Mouse (Mus musculus): ENCODE data around the gene Ccm2l. TPM values are rescaled to one million over a fixed set of nuclear protein-coding genes. Genes with fewer than 3 reads are reported as not detected.

The Ccm2l gene
- total RNA-seq (2021), result 10 to 100 TPM; 15.8 to 16.7 TPM

GRCm38 (mm10) chr2:153065747-153066508 is at the start of gene Ccm2l:
Ccm2l (plus strand) TSS chr2:153065955.
- DNase-seq (ENCODE audit: low spot score), result peak; percentile 53

DNA sequence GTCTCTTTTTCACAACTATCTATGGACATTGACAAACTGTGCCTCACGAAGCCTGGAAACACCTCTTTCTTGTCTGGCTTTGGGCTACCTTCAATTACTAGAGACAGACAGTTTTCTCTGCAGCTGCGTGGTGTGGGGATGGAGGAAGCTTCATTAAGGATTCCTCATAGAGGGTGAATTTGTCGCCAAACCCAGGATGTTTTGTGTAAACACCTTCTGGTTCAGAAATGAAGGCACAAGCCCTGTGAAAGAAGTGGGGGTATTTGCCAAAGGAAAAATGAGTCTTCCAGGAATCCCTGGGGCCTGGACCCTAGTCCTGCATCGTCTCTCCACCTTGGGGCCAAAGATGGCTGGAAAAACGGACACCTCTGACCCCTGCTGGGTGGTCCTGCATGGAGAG is 49.0 kb upstream of the Ccm2l start:
- no peak for DNase-seq (ENCODE audit: low spot score)
- intact Hi-C loops (cut with DNase I), result loop anchor here (5.0 to 10.0 kb wide), 2 partner anchors 74 to 332 kb away; partner anchors contain the start of gene Mcts2

More at GRCm38 (mm10) chr2:153065747-153066508, at the start of gene Ccm2l:
- intact Hi-C loops (cut with DNase I), result no loop called here

DNA sequence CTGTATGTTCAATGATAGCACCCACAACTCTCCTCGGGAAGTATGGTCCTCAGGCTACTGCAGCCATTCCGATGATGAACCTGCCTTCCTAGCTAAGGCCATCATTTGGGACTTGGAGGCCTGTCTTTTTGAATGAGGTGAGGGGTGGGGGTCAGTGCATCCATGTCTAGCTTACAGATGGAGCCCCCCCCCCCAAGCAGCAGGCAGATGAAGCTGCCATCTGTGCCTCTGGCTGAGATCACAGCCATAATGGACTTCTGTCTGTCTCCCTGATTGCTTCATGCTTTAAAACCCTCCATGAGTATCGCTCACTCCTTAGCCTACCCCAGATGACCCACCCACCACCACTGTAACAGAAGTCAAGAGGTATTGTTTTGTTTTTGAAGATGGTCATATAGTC is 46.4 kb upstream of the Ccm2l start:
- intact Hi-C loops (cut with DNase I), result loop anchor here (5.0 to 10.0 kb wide), 2 partner anchors 77 to 335 kb away; partner anchors contain the start of gene Mcts2
- no peak for DNase-seq (ENCODE audit: low spot score)

DNA sequence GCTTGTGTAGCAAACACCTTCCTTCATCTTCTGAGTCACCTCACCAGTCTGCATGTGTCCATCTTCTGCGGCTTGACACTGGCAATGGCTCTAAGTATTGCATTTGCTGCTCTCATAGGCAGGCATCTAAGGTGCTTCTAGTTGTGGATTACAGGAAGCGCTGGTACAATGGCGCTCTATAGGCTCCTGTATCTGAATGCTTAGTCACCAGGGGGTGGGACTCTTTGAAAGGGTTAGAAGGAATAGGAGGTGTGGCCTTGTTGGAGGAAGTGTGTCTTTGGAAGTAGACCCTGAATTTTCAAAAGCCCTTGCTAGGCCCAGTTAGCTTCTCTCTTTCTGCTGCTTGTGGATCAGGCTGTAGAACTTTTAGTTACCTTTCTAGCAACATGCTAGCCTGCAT is 44.6 kb upstream of the Ccm2l start:
- intact Hi-C loops (cut with DNase I), result no loop called here
- DNase-seq (ENCODE audit: low spot score), result no peak

GRCm38 (mm10) chr2:153022855-153023254 is 42.9 kb upstream of the Ccm2l start:
- DNase-seq (ENCODE audit: low spot score), result no peak

GRCm38 (mm10) chr2:153026052-153026451 is 39.7 kb upstream of the Ccm2l start:
- no peak for DNase-seq (ENCODE audit: low spot score)
- intact Hi-C loops (cut with DNase I), result no loop called here

More at GRCm38 (mm10) chr2:153022855-153023254, 42.9 kb upstream of the Ccm2l start:
- intact Hi-C loops (cut with DNase I), result no loop called here

DNA sequence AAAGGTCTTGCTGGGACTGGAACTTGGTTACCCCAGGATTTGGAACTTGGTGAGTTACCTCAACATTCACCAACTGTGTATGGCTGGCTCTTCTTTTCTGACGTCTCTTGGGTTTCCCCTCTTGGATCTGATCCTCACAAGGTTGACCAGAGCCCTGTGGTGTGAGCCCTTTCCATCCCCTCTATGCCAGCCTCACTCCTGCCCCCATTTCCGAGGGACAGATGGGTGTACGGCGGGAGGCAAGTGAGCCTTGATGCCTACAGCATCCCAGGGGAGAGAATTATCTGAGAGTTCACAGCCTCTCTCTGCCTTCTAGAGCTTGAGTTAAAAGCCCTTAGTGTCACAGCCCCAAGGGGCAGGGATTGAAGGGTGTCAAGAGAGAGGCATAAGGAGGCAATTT is 38.3 kb upstream of the Ccm2l start:
- intact Hi-C loops (cut with DNase I), result no loop called here
- no peak for DNase-seq (ENCODE audit: low spot score)

DNA sequence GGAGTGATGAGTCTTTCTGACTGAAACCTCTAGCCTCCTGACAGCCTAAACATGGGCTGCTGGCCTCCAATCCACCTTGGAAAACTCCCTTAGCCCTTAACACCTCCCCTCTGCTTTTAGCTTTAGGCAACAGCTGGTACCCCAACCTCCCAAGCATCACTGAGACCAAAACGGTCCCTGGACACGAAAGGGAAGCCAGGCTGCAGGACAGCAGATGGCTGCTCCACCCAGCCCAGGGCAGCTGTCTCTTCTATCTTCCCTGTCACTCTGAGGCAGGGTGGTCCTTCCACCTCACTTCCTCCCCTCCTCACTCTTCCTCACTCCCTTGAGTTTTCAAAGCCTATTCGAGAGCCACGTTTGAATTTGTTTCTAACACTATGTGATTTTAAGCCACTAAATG is 35.3 kb upstream of the Ccm2l start:
- intact Hi-C loops (cut with DNase I), result no loop called here
- no peak for DNase-seq (ENCODE audit: low spot score)

- intact Hi-C loops (cut with DNase I), result no loop called here
- no peak for DNase-seq (ENCODE audit: low spot score)
Observed at GRCm38 (mm10) chr2:153031126-153032082, 34.4 kb upstream of the Ccm2l start, which contains the start of gene Xkr7. Xkr7 (plus strand) TSS chr2:153031852.

GRCm38 (mm10) chr2:153032083-153032842 is 33.5 kb upstream of the Ccm2l start:
- intact Hi-C loops (cut with DNase I), result no loop called here
- DNase-seq (ENCODE audit: low spot score), result no peak

DNA sequence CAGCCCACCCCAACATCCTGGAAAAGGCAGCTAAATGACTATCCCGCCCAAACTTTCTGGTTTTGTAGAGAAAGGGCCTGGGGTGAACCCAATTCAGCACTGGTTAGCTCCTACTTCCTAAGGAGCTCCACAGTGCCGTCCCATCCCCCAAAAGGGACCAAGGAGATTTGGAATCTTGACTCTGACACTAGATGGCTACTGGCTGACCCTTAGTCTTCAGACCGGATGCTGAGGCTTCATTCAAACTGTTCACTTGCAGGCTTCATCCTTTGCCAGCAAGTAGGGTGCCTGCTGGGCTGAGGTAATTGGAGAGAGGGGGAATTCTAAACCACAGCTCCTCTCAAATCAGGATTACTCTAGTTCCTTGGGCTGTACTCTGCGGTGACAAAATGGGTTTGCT is 32.8 kb upstream of the Ccm2l start:
- intact Hi-C loops (cut with DNase I), result no loop called here

DNA sequence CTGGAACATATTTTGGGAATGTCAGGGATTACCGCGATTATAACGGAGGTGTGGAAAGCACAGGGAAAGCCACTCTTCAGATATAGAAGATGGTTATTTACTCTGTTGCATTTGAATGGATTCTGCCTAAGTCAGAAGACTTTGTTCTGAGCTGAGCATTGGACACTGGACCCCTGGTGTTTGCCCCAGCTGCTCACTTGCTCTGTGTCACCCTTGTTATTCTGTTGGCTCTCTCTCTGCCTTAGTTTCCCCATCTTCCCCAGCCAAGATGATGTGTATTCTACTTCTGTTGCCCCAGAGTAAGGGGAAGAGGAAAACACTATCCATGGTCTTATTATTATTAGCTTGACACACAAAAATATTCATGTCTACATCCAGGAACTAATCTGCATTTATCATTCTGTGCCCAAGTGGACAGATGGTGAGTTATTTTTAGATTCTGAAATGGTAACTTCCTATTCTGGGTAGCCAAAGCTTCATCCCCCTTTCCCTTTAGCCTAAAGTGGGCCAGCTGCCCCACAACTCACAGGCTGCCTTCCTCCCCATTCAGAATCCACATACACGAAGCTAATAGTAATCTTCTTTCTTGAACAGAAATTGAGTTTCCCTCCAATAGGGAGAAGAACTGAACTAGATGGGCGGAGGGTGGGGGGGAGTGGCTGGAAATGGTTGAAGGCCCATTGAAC is 32.1 kb upstream of the Ccm2l start:
- DNase-seq (ENCODE audit: low spot score), result no peak
- intact Hi-C loops (cut with DNase I), result no loop called here

More for the DNA sequence above, 32.8 kb upstream of the Ccm2l start:
- DNase-seq (ENCODE audit: low spot score), result no peak

DNA sequence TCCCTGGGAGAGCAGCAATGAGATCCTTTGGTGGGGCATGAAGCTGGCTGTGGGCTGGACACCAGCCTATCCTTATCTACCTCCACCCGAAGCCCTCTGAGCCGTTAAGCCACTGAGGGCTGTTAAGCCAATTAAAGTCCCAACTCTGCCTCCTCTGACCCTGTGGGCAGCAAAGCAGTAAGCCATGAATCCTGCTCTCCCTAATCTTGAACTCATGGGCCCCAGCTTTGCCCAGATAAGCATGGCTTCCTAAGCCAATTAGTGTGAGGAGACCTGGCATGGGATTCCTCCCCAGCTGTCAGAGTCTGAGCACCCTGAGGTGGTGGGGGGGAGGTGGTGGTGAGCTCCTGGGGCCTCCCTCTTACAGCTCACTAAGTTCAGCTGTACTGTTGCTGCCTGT is 29.1 kb upstream of the Ccm2l start:
- intact Hi-C loops (cut with DNase I), result no loop called here
- no peak for DNase-seq (ENCODE audit: low spot score)

GRCm38 (mm10) chr2:153043886-153044285 is 21.9 kb upstream of the Ccm2l start:
- DNase-seq (ENCODE audit: low spot score), result no peak
- intact Hi-C loops (cut with DNase I), result no loop called here

DNA sequence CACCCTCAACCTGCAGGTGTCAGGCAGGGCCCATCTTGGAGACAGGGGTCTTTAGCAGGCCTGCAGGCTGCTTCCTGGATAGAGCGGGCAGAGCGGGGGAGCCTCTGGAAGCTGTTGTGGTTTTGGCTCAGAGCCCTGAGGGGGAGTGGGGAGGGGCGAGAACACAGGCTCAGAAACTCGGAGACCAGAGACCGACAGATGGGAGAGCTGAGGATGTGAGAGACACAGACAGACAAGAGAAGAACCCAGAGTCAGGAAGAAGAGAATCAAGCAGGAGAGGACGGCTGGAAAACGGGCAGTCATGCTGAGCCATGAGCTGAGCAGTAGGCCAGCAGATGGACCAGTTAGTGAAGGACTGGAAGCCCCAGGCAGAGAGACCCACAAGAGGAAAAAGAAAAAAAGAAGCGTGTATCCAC is 19.9 kb upstream of the Ccm2l start:
- no peak for DNase-seq (ENCODE audit: low spot score)
- intact Hi-C loops (cut with DNase I), result no loop called here

GRCm38 (mm10) chr2:153047828-153048465 is 17.8 kb upstream of the Ccm2l start:
- intact Hi-C loops (cut with DNase I), result loop anchor here (1.0 to 2.0 kb wide), 2 partner anchors 33 to 95 kb away; no protein-coding TSS in a partner anchor
- DNase-seq (ENCODE audit: low spot score), result no peak

DNA sequence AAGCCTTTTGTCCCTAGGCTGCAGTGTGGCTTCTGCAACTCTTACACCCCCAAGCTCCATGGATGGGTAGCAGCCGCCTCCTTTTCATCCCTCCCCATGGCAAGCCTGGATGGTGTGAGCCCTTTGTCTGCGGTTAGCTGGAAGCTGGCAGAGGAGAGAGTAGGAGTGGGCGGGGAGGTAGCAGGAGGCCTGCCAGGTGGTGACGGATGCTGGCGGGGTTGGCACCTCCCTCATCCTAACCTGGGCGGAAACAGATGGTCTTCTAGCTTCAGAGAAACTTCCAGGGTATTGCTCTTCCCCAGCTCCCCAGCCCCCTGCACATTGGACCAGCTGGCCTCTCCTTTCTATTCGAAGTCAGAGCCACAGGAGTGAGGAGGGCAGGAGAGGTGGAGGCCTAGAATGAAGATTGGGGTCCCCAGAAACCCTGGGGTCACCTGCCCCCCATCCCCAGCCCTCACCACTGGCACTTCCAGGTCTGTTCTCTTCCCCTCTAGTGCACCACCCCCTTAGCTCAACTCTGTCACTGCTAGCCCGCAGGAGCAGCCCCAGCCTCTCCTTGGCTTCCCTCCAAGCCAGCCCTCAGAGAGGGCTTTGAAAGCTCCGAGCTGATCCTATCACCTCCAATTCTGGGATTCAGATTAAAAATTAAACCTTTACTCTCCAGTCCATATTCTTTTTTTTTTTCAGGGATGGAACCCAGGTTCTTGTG is 16.3 kb upstream of the Ccm2l start:
- no peak for DNase-seq (ENCODE audit: low spot score)
- intact Hi-C loops (cut with DNase I), result loop anchor here (2.0 kb wide), 1 partner anchor 31 kb away; no protein-coding TSS in a partner anchor

- intact Hi-C loops (cut with DNase I), result loop anchor here (2.0 kb wide), 1 partner anchor 31 kb away; no protein-coding TSS in a partner anchor
- no peak for DNase-seq (ENCODE audit: low spot score)
Observed at GRCm38 (mm10) chr2:153049997-153050358, 15.8 kb upstream of the Ccm2l start.
